Mouse (Mus musculus) embryo, embryonic 10.5 days (tissue): ENCODE data around the gene Zfp609.
A peak's percentile ranks its signal among the peaks of the same experiment; 100 is the strongest.
"Not testable (repeated sequence)": the region's sequence is repeated elsewhere in the genome, so short reads cannot be mapped to it uniquely, and the experiment has no call there.

Experiments
- DNase-seq: peaks from one replicate; pipeline ENCODE4 v3.0.0-alpha.2; 2015; ENCODE audit warnings: low spot score

Gene Zfp609

DNA sequence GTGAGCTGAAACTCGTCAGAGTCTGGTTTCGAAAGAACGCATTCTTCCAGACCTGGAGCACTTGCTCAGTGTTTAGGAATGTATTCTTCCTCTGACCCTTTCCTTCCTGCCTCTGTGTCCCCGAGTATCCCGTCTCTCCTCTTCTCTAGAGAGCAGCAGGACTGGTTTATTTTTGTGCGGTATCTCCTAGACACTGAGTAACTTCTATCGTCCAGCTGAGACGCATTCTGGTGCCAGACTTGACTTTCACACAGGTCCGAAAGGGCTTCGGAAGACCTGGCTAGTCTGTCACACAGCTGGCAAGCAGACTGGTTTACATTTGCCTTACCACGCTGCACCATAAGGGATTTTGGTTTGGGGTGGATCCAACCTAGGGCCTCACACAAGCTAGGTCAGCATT lies 154.4 kb downstream of the Zfp609 start:
- no peak for DNase-seq

- DNase-seq, result no peak
These were observed 155.9 kb downstream of the Zfp609 start for GRCm38 (mm10) chr9:65671431-65671931.

DNA sequence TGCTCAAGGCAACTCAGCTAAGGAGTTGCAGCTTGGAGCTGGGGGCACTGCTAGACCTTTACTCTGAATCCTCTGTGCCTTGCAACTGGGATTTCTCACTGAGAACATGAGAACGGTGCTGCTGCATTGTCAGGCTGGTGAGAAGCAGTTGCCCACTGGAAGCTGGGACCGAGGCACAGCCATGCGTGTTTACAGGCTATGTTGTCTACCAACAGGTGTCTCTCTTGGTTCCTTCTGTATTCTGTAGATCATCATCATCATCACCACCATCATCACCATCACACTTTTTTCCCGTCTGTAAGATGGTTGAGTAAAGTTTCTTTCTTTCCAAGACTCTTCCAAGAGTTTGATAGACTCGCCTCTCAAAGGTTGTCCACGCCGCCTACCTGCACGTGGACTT lies 159.7 kb downstream of the Zfp609 start, which contains the start of gene Oaz2:
TSS of gene Oaz2 (plus strand) at position 301 of the 400 bp plus-strand sequence.
- DNase-seq, result no peak

- peak; percentile 76 for DNase-seq
These were observed 161.3 kb downstream of the Zfp609 start for GRCm38 (mm10) chr9:65666042-65666441.

- peak; percentile 82 for DNase-seq
These were observed 163.2 kb downstream of the Zfp609 start for GRCm38 (mm10) chr9:65664163-65664562.

- no peak for DNase-seq
These were observed 165.9 kb downstream of the Zfp609 start for GRCm38 (mm10) chr9:65661493-65661892.

DNA sequence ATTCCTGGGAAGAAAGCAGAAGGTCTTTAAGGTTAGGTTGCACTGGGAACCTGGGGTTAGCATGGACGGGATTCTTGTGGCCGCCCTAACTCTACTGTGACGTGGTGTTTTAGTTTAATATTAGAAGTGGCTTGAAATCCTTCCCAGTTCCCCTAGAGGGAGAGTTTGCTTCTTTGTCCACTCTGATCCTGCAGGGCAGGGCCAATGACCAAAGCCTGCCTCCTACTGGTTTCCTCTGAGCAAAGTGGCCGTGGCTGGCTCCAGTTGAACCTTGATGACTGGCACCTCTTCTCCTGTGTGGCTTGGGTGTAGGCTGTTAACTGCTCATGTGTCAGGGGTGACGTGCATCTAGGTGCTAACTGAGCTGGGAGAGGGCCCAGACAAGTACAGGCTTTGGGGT lies 166.3 kb downstream of the Zfp609 start:
- no peak for DNase-seq

DNA sequence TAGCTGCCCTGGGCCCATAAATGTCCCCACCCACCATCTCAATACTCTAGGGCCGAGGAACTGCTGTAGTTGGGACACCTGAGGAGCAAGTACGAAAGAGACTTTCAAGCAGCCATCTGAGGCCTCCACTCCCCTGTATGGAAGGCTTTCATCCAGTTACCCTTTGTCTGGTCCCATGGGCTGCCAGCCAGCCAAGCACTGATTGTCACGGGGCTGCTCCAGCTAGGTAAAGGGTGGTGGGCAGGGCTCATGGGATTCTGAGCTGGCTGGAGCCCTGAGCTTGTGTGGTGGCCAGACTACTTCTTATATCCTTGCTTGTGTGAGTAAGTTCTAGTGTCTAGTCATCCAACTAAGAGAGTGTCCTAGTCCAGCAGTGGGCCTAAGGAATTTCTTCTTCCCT lies 170.1 kb downstream of the Zfp609 start:
- no peak for DNase-seq

GRCm38 (mm10) chr9:65655540-65655939 lies 171.8 kb downstream of the Zfp609 start:
- DNase-seq, result no peak

GRCm38 (mm10) chr9:65654700-65655237 lies 172.6 kb downstream of the Zfp609 start:
- DNase-seq, result no peak

- DNase-seq, result no peak
These were observed 173.6 kb downstream of the Zfp609 start for GRCm38 (mm10) chr9:65653741-65654140.

- DNase-seq, result not testable (repeated sequence)
These were observed 175.4 kb downstream of the Zfp609 start for GRCm38 (mm10) chr9:65651957-65652356.

DNA sequence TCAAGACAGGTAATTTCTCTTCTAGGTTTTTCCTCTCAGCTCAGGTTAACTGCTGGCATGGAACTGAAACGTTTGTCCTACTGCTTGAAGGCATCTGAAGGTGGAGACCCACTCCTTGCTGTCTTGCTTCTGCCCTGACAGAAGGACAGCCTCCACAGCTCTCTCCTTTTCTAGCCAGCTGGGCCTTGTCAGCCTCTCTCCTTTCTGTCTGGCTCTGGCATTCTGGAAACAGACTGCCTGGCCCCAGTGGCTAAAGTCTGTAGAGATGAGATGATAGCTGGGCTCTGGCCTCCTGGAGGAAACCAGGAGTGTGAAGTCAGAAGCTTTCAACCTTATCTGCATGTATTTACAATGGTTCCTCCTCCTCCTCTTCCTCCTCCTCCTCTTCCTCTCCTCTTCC lies 177.4 kb downstream of the Zfp609 start:
- DNase-seq, result no peak

GRCm38 (mm10) chr9:65648730-65649129 lies 178.6 kb downstream of the Zfp609 start:
- DNase-seq, result no peak

- no peak for DNase-seq
These were observed 180.6 kb downstream of the Zfp609 start for GRCm38 (mm10) chr9:65646782-65647181.

- DNase-seq, result no peak
These were observed 181.4 kb downstream of the Zfp609 start for GRCm38 (mm10) chr9:65645984-65646383.

- no peak for DNase-seq
These were observed 182.4 kb downstream of the Zfp609 start for GRCm38 (mm10) chr9:65644960-65645359.

GRCm38 (mm10) chr9:65642546-65642945 lies 184.8 kb downstream of the Zfp609 start:
- DNase-seq, result no peak
